Mouse (Mus musculus) liver, postnatal 0 days (tissue): Measurements from ENCODE around the gene Lrrc49. TPM values are rescaled to one million over a fixed set of nuclear protein-coding genes. Genes with fewer than 3 reads are reported as not detected.

Experiments used
- ATAC-seq: fragments of 200-750 bp; cut with Nextera tagmentation; 2 replicates; pipeline ENCODE4 v1.8.0; 2017; ENCODE audit warnings: mild to moderate bottlenecking, moderate library complexity
- DNase-seq: peaks from one replicate; pipeline ENCODE4 v3.0.0-alpha.2; 2016
- H3K27ac ChIP-seq: fragments of 300-500 bp; sonication (generic); 2 replicates; pipeline ENCODE4 v1.5.1; 2014; ENCODE audit warnings: antibody characterized with exemption, moderate library complexity, mild to moderate bottlenecking, low read depth
- H3K27me3 ChIP-seq: fragments of 300-500 bp; sonication (generic); 2 replicates; pipeline ENCODE4 v1.6.1; 2014; ENCODE audit warnings: low read length, control low read depth, mixed read lengths; ENCODE audit not compliant: insufficient read depth
- H3K36me3 ChIP-seq: fragments of 300-500 bp; sonication (generic); replicated peaks from 2 replicates; pipeline ENCODE4 v1.6.1; 2014; ENCODE audit warnings: mild to moderate bottlenecking, control low read depth, low read length, moderate library complexity, mixed read lengths; ENCODE audit not compliant: insufficient read depth
- H3K4me1 ChIP-seq: fragments of 300-500 bp; sonication (generic); 2 replicates; pipeline ENCODE4 v1.6.1; 2014; ENCODE audit warnings: antibody characterized with exemption, mild to moderate bottlenecking, control low read depth; ENCODE audit not compliant: insufficient read depth
- H3K4me2 ChIP-seq: fragments of 300-500 bp; sonication (generic); 2 replicates; pipeline ENCODE4 v1.6.1; 2014; ENCODE audit warnings: low read depth, mild to moderate bottlenecking, low read length, moderate library complexity, mixed read lengths
- H3K4me3 ChIP-seq: fragments of 300-500 bp; sonication (generic); 2 replicates; pipeline ENCODE4 v1.5.1; 2014; ENCODE audit warnings: low read depth, low read length
- H3K9ac ChIP-seq: fragments of 300-500 bp; sonication (generic); replicated peaks from 2 replicates; pipeline ENCODE4 v1.6.1; 2014; ENCODE audit warnings: mild to moderate bottlenecking, moderate library complexity
- H3K9me3 ChIP-seq: fragments of 300-500 bp; sonication (generic); 2 replicates; pipeline ENCODE4 v1.6.1; 2016; ENCODE audit warnings: mild to moderate bottlenecking, control low read depth, low read length, mixed read lengths
- CTCF ChIP-seq: sonication (generic); IDR thresholded peaks from 2 replicates; pipeline ENCODE4 v1.5.1; 2016; ENCODE audit warnings: antibody characterized with exemption, low read depth
- EP300 ChIP-seq: IDR thresholded peaks from 2 replicates; pipeline ENCODE4 v1.6.1; 2016; ENCODE audit warnings: antibody characterized with exemption, low read depth, mild to moderate bottlenecking
- WGBS: fragments of 180-500 bp; shearing (Covaris S2); extraction: QIAGEN DNeasy Blood & Tissue Kit; methylation state at CpG from one replicate; pipeline ENCODE4 v1.1.7; 2014; ENCODE audit not compliant: insufficient replicate concordance; 5-methylcytosine and 5-hydroxymethylcytosine counted together
- polyA plus RNA-seq: library from polyadenylated mRNA; unstranded; fragments of >200 nt; fragmentation: Nextera tagmentation; extraction: Ambion mirVana; gene quantifications from 2 replicates; pipeline ENCODE4 v1.2.1, GENCODE M21; 2015

Lrrc49 gene
- polyA plus RNA-seq, 1 experiment from 2014 or later = 0.63 TPM

DNA sequence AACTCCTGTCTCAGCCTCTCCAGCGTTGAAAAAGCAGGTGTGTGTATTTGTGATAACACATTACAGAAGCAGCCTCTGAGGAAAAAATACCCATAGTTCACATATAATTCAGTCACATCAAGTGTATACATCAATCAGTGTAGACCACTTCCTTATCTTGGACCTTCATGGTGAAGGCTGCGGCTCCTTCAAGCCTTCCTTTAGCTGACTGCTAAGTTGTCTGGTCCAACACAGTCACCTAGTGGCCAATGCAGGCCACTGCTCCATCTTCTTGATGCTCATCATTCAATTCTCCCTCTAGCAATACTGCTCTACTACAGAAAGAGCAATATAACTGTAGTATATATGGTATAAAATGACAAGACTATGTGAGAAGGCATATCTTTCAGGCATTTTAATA, 88.5 kb downstream of the Lrrc49 start:
- Histone ChIP-seq H3K27ac (no peak overlapping the region), H3K4me3 (no peak overlapping the region), H3K27me3 (no peaks in the 10 kb centered on the region), H3K4me1 (0 out of 2 replicates have a peak, but pooled peaks cover 3% of the 10 kb centered on the region), H3K9ac (no peak overlapping the region), H3K4me2 (no peak overlapping the region), H3K9me3 (no peaks in the 10 kb centered on the region), H3K36me3 (no peaks in the 10 kb centered on the region)
- peak; percentile 22 for DNase-seq
- WGBS = 38% methylated on average over 2 of the region's 2 CpGs
- no peak for ATAC-seq
- no peak for TF ChIP-seq EP300
- peak; percentile 79 for TF ChIP-seq CTCF

GRCm38 (mm10) chr9:60595406-60595805, 92.6 kb downstream of the Lrrc49 start:
- no peaks in the 10 kb centered on the region for H3K27me3 ChIP-seq
- H3K36me3 ChIP-seq = no peaks in the 10 kb centered on the region
- TF ChIP-seq CTCF (no peak), EP300 (no peak)
- H3K4me1 ChIP-seq = 0 out of 2 replicates have a peak, but pooled peaks cover 3% of the 10 kb centered on the region
- H3K9ac ChIP-seq = no peak overlapping the region
- no peak for DNase-seq
- no peaks in the 10 kb centered on the region for H3K9me3 ChIP-seq
- H3K27ac ChIP-seq = no peak overlapping the region
- no peak for ATAC-seq
- no peak overlapping the region for H3K4me3 ChIP-seq
- no peak overlapping the region for H3K4me2 ChIP-seq
- 66% methylated on average over 7 of the region's 7 CpGs for WGBS

DNA sequence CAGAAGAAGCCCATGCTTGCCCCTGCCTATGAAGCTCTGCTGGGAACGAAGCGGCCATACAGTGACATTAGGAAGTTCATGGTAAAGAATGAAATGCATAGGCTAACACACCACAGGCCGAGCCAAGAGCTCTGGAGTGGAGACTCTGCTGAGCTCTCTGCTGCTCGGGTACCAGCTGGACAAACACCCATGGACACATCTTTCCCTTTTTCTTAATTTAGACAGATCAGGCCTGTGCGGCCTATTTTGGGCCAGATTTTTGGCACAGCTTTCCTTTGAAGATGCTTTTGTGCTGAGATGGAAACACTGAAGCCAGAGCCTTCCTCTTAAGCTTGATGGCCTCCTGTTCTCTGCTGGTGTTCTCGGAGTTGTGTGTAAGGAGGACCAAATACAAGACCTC, 95.0 kb downstream of the Lrrc49 start:
- no peak overlapping the region for H3K9ac ChIP-seq
- 82% methylated on average over 6 of the region's 6 CpGs for WGBS
- no peak overlapping the region for H3K27ac ChIP-seq
- no peak overlapping the region for H3K4me2 ChIP-seq
- 0 out of 2 replicates have a peak, but pooled peaks cover 3% of the 10 kb centered on the region for H3K4me1 ChIP-seq
- H3K4me3 ChIP-seq = no peak overlapping the region
- no peak for ATAC-seq
- no peaks in the 10 kb centered on the region for H3K27me3 ChIP-seq
- TF ChIP-seq CTCF (no peak), EP300 (no peak)
- no peaks in the 10 kb centered on the region for H3K9me3 ChIP-seq
- DNase-seq = no peak
- H3K36me3 ChIP-seq = no peaks in the 10 kb centered on the region

DNA sequence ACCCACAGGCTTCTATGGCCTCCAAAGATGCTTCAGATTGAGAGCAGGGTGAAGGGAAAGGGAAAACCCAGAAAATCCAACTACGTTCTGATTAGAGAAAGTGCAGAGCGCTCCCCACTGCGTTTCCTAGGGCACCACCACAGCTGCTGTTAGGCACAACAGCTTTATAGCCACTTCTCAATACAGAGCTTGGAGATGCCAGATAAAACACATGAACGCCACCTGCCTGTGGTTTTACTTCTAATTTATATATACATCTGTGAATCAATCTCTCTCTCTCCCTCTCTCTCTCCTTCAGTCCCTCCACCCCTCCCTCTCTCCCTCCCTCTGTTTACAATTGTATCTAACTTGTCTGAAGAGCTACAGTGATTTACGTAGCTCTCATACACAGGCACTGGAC, 95.6 kb downstream of the Lrrc49 start:
- 0 out of 2 replicates have a peak, but pooled peaks cover 3% of the 10 kb centered on the region for H3K4me1 ChIP-seq
- no peak for ATAC-seq
- no peak for DNase-seq
- H3K4me2 ChIP-seq = no peak overlapping the region
- H3K9me3 ChIP-seq = no peaks in the 10 kb centered on the region
- no peaks in the 10 kb centered on the region for H3K27me3 ChIP-seq
- no peak overlapping the region for H3K4me3 ChIP-seq
- H3K27ac ChIP-seq = no peak overlapping the region
- H3K36me3 ChIP-seq = no peaks in the 10 kb centered on the region
- no peak overlapping the region for H3K9ac ChIP-seq
- WGBS = 82% methylated on average over 5 of the region's 5 CpGs
- TF ChIP-seq EP300 (no peak), CTCF (no peak)

GRCm38 (mm10) chr9:60590871-60591624, 96.9 kb downstream of the Lrrc49 start:
- Histone ChIP-seq H3K27me3 (no peaks in the 10 kb centered on the region), H3K9me3 (no peaks in the 10 kb centered on the region), H3K4me2 (no peak overlapping the region), H3K4me3 (no peak overlapping the region), H3K4me1 (0 out of 2 replicates have a peak, but pooled peaks cover 3% of the 10 kb centered on the region), H3K36me3 (no peaks in the 10 kb centered on the region), H3K27ac (no peak overlapping the region), H3K9ac (no peak overlapping the region)
- DNase-seq = peak; percentile 23
- 81% methylated on average over 8 of the region's 8 CpGs for WGBS
- no peak for ATAC-seq
- TF ChIP-seq EP300 (no peak), CTCF (0 out of 2 replicates have a peak, but pooled peaks have one; percentile 22)

DNA sequence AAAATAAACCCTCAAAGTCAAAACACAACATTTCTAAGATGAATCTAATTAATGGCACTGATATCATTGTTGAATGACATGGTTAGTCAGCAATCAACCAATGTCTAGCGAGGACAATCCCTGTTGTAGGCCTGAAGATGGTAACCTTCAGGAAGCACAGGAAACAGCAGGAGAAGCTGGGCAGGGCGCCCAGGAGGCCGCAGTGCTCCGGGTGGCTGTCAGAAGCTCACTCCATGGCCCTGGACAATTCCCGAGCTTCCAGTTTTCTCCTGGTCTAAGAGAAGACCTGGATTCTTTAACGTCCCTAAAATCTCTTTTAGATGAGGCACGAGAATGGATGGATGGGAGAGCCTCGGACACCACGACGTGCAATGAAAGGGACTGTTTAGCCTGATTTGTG, 99.0 kb downstream of the Lrrc49 start:
- no peaks in the 10 kb centered on the region for H3K9me3 ChIP-seq
- no peaks in the 10 kb centered on the region for H3K4me1 ChIP-seq
- H3K4me3 ChIP-seq = no peak overlapping the region
- H3K4me2 ChIP-seq = no peak overlapping the region
- TF ChIP-seq EP300 (no peak), CTCF (no peak)
- H3K36me3 ChIP-seq = no peaks in the 10 kb centered on the region
- ATAC-seq = no peak
- H3K9ac ChIP-seq = no peak overlapping the region
- no peaks in the 10 kb centered on the region for H3K27me3 ChIP-seq
- no peak overlapping the region for H3K27ac ChIP-seq
- no peak for DNase-seq
- WGBS = 84% methylated on average over 10 of the region's 10 CpGs
